In the genomic region with DNA sequence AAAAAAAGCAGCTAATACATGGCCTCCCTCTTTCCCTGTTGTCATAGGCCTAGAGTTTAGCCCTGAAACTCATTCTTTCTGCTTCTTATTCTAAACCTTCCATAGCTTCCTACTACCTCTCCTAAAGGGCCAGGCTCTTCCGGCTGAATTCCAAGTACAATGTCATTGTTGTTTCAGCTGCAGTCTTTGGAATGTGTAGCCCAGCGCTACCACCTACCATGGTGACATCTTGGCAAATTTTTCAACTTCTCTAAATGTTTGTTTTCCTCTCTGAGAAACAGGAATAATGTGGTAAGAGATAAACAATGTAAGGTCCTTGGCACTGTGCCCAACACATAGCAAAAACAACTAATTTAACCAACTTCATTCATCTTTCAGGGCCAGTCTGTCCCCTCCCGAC, we compare ENCODE assay signal across 23 mouse cellular contexts. TPM values are rescaled to one million over a fixed set of nuclear protein-coding genes. Genes with fewer than 3 reads are reported as not detected.
DNase-seq lines count a peak whose midpoint lies in the region; ATAC-seq and TF ChIP-seq lines count a peak whose summit lies in the region.
"Had no signal": no experiment of that assay in that cellular context is flagged by ENCODE, and none has a peak within 500 bp of the region (broad histone marks: within the 10 kb centered on the region; RNA-seq: fewer than 3 reads in every experiment).

No protein-coding gene starts in this region.

- intact Hi-C loops in heart, postnatal 10 days (cut with DNase I) = no loop called here

- H3K4me3 ChIP-seq in heart, postnatal 0 days (ENCODE audit: low read depth, low read length) = no peak overlapping the region
- H3K4me3 ChIP-seq in midbrain, embryonic 11.5 days (ENCODE audit: low read depth, low read length) = no peak overlapping the region
- H3K4me3 ChIP-seq in midbrain, postnatal 0 days (ENCODE audit: low read depth, low read length) = no peak overlapping the region
- no peak overlapping the region for H3K4me3 ChIP-seq in kidney, embryonic 16.5 days (ENCODE audit: low read length)
- H3K4me3 ChIP-seq: embryonic facial prominence, embryonic 12.5 days; lung, embryonic 15.5 days; neural tube, embryonic 12.5 days had no signal

- H3K9ac ChIP-seq in heart, postnatal 0 days (replicated peaks; ENCODE audit: low read depth, low read length) = no peak overlapping the region
- H3K9ac ChIP-seq in midbrain, embryonic 11.5 days (ENCODE audit: low read length) = no peak overlapping the region
- H3K9ac ChIP-seq in midbrain, postnatal 0 days (replicated peaks; ENCODE audit: low read length, poor library complexity, severe bottlenecking) = no peak overlapping the region
- H3K9ac ChIP-seq in kidney, embryonic 16.5 days (replicated peaks; ENCODE audit: low read length) = no peak overlapping the region
- H3K9ac ChIP-seq: embryonic facial prominence, embryonic 12.5 days; lung, embryonic 15.5 days; neural tube, embryonic 12.5 days had no signal

- no peaks in the 10 kb centered on the region for H3K36me3 ChIP-seq in heart, postnatal 0 days (replicated peaks; ENCODE audit: control insufficient read depth, insufficient read depth, low read length)
- H3K36me3 ChIP-seq in midbrain, embryonic 11.5 days (ENCODE audit: control insufficient read depth, insufficient read depth, low read length) = no peaks in the 10 kb centered on the region
- no peaks in the 10 kb centered on the region for H3K36me3 ChIP-seq in midbrain, postnatal 0 days (ENCODE audit: insufficient read depth, low read length)
- H3K36me3 ChIP-seq in kidney, embryonic 16.5 days (ENCODE audit: insufficient read depth, low read length) = no peaks in the 10 kb centered on the region
- H3K36me3 ChIP-seq: embryonic facial prominence, embryonic 12.5 days; G1E; lung, embryonic 15.5 days; neural tube, embryonic 12.5 days had no signal

- 42% methylated on average over 3 of the region's 3 CpGs for WGBS in heart, postnatal 0 days
- WGBS in midbrain, embryonic 11.5 days = 71% methylated on average over 3 of the region's 3 CpGs
- 61% methylated on average over 3 of the region's 3 CpGs for WGBS in midbrain, postnatal 0 days
- WGBS in kidney, embryonic 16.5 days = 42% methylated on average over 3 of the region's 3 CpGs

- H3K4me2 ChIP-seq in heart, postnatal 0 days (ENCODE audit: low read depth, low read length) = no peak overlapping the region
- H3K4me2 ChIP-seq in midbrain, embryonic 11.5 days = no peak overlapping the region
- H3K4me2 ChIP-seq in midbrain, postnatal 0 days (ENCODE audit: low read depth, low read length, poor library complexity, severe bottlenecking) = no peak overlapping the region
- no peak overlapping the region for H3K4me2 ChIP-seq in kidney, embryonic 16.5 days (replicated peaks; ENCODE audit: low read depth, low read length)
- H3K4me2 ChIP-seq: embryonic facial prominence, embryonic 12.5 days; liver, embryonic 11.5 days; lung, embryonic 15.5 days; neural tube, embryonic 12.5 days had no signal

- H3K27ac ChIP-seq in heart, postnatal 0 days (ENCODE audit: low read depth) = no peak overlapping the region
- no peak overlapping the region for H3K27ac ChIP-seq in midbrain, embryonic 11.5 days (ENCODE audit: low read depth, low read length)
- no peak overlapping the region for H3K27ac ChIP-seq in midbrain, postnatal 0 days (ENCODE audit: low read depth, low read length)
- H3K27ac ChIP-seq in kidney, embryonic 16.5 days (ENCODE audit: low read length) = no peak overlapping the region
- H3K27ac ChIP-seq: embryonic facial prominence, embryonic 12.5 days; kidney, postnatal 0 days; lung, embryonic 15.5 days; neural tube, embryonic 12.5 days had no signal

- no peaks in the 10 kb centered on the region for H3K27me3 ChIP-seq in heart, postnatal 0 days (ENCODE audit: control insufficient read depth, insufficient read depth, low read length)
- H3K27me3 ChIP-seq in midbrain, embryonic 11.5 days (ENCODE audit: control insufficient read depth, insufficient read depth, low read length) = no peaks in the 10 kb centered on the region
- H3K27me3 ChIP-seq in midbrain, postnatal 0 days (ENCODE audit: insufficient read depth, low read length) = 0 out of 2 replicates have a peak, but pooled peaks cover 4% of the 10 kb centered on the region
- H3K27me3 ChIP-seq in kidney, embryonic 16.5 days (ENCODE audit: insufficient read depth, low read length) = no peaks in the 10 kb centered on the region
- H3K27me3 ChIP-seq: embryonic facial prominence, embryonic 12.5 days; neural tube, embryonic 12.5 days had no signal

- no peaks in the 10 kb centered on the region; the same call in 1 of the 2 replicates for H3K4me1 ChIP-seq in heart, postnatal 0 days (ENCODE audit: control insufficient read depth, insufficient read depth)
- H3K4me1 ChIP-seq in midbrain, embryonic 11.5 days (ENCODE audit: control insufficient read depth, insufficient read depth, low read length) = no peaks in the 10 kb centered on the region
- H3K4me1 ChIP-seq in midbrain, postnatal 0 days (ENCODE audit: insufficient read depth, low read length) = 0 out of 2 replicates have a peak, but pooled peaks cover 6% of the 10 kb centered on the region
- H3K4me1 ChIP-seq in kidney, embryonic 16.5 days (ENCODE audit: insufficient read depth, low read length) = no peaks in the 10 kb centered on the region
- H3K4me1 ChIP-seq: embryonic facial prominence, embryonic 12.5 days; neural tube, embryonic 12.5 days had no signal

- ATAC-seq in heart, postnatal 0 days (ENCODE audit: insufficient read depth, low read depth) = no peak; the same call in 1 of the 2 replicates
- ATAC-seq in midbrain, embryonic 11.5 days (ENCODE audit: low FRiP score) = no peak
- no peak for ATAC-seq in midbrain, postnatal 0 days (ENCODE audit: low FRiP score)
- ATAC-seq in kidney, embryonic 16.5 days (ENCODE audit: low FRiP score, low TSS enrichment) = no peak

- DNase-seq in heart, postnatal 0 days (ENCODE audit: low spot score) = peak; percentile 16
- DNase-seq in heart, postnatal 10 days = no peak
- DNase-seq in midbrain, embryonic 11.5 days (ENCODE audit: low spot score, missing footprints) = peak; percentile 67
- no peak for DNase-seq in midbrain, postnatal 0 days (ENCODE audit: low spot score)
- peak; percentile 44 for DNase-seq in NIH3T3 (ENCODE audit: low read depth)
- no peak for DNase-seq in frontal cortex, postnatal 14 days (ENCODE audit: low spot score in 2 of 2)
- DNase-seq: adrenal gland, postnatal 36 days; cerebellum, adult 11-12 months; cerebellum, postnatal 14 days; gastrocnemius, postnatal 10 days; kidney, adult 11 months; right cerebral cortex, adult 18-20 months had no signal

- no peaks in the 10 kb centered on the region for H3K9me3 ChIP-seq in heart, postnatal 0 days (replicated peaks; ENCODE audit: control insufficient read depth, low read length)
- H3K9me3 ChIP-seq in midbrain, embryonic 11.5 days (ENCODE audit: control insufficient read depth, low read length) = no peaks in the 10 kb centered on the region
- no peaks in the 10 kb centered on the region for H3K9me3 ChIP-seq in midbrain, postnatal 0 days (ENCODE audit: low read length)
- no peaks in the 10 kb centered on the region for H3K9me3 ChIP-seq in kidney, embryonic 16.5 days (ENCODE audit: low read length)
- H3K9me3 ChIP-seq: embryonic facial prominence, embryonic 12.5 days; G1E; lung, embryonic 15.5 days; neural tube, embryonic 12.5 days had no signal

- no peak for TF ChIP-seq EP300 in heart, postnatal 0 days (IDR thresholded peaks at IDR 0.05; ENCODE audit: low read depth)

- no peak for TF ChIP-seq CTCF in heart, postnatal 0 days (IDR thresholded peaks at IDR 0.05; ENCODE audit: low read depth)
- no peak for TF ChIP-seq CTCF in midbrain, postnatal 0 days (IDR thresholded peaks at IDR 0.05)

RNA-seq across cellular contexts. Expression of gene Prlhr, which starts 8.4 kb away (rescaled TPM):
- not detected in 2 replicates for total RNA-seq in heart, postnatal 0 days (2014; rRNA removed; ENCODE audit: low replicate concordance)
- not detected in 2 replicates for polyA plus RNA-seq in heart, postnatal 0 days (2015; fragmentation: Nextera tagmentation; extraction: Ambion mirVana)
- total RNA-seq in heart, postnatal 10 days (2021) = not detected
- polyA plus RNA-seq in midbrain, embryonic 11.5 days (2014; fragmentation: Nextera tagmentation; extraction: Ambion mirVana) = not detected in 2 replicates
- 6.7 and 9.7 TPM in 2 replicates for total RNA-seq in midbrain, postnatal 0 days (2014; rRNA removed)
- polyA plus RNA-seq in midbrain, postnatal 0 days (2015; fragmentation: Nextera tagmentation; extraction: Ambion mirVana) = 0.38 and 0.41 TPM in 2 replicates
- polyA plus RNA-seq in kidney, embryonic 16.5 days (2015; fragmentation: Nextera tagmentation; extraction: Ambion mirVana) = not detected in 2 replicates
- total RNA-seq: gastrocnemius, postnatal 10 days; heart, adult 8-10 months; heart, postnatal 25 days; megakaryocyte-erythroid progenitor cell, adult 5-6 weeks had no signal
- polyA plus RNA-seq: embryonic facial prominence, embryonic 12.5 days; G1E; kidney, postnatal 0 days; limb, embryonic 11.5 days; liver, embryonic 11.5 days; lung, embryonic 15.5 days; neural tube, embryonic 12.5 days had no signal

Comparison
In these comparisons a context has a peak if more than half of its experiments do, and no peak if none do; other contexts are left out.
1. DNase-seq: peak in heart, postnatal 0 days (single experiment), midbrain, embryonic 11.5 days (single experiment) and NIH3T3 (single experiment); none in heart, postnatal 10 days (0 of 2), midbrain, postnatal 0 days (single experiment) and frontal cortex, postnatal 14 days (0 of 2).